Mouse (Mus musculus): ENCODE measurements around the gene Slitrk5. TPM values are rescaled to one million over a fixed set of nuclear protein-coding genes. Genes with fewer than 3 reads are reported as not detected.

Gene Slitrk5
- polyA plus RNA-seq, 1 experiment from 2014 or later, result 12.2 TPM

DNA sequence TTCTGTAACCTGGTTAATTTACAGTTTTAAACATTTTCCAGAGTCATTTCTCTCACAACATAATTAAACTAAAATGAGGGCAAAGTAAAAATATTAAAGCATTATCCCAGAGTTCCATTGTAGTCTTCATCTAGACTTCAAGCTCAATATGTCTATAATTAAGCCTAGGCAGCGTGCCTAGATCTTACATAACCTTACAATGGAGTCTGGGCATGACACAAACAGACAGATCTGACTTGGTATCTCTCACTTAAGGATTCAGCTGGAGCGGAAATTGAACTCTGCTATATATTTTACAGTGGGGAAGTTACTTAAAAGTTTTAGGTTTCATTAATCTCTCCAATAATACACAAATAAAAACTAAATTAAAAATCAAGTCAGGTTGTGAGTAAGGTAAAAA lies 54.9 kb downstream of the Slitrk5 start:
- no peaks in the 10 kb centered on the region for H3K36me3 ChIP-seq
- H3K4me3 ChIP-seq, result no peak overlapping the region
- H3K4me1 ChIP-seq, result no peaks in the 10 kb centered on the region
- H3K9me3 ChIP-seq, result no peaks in the 10 kb centered on the region
- no peaks in the 10 kb centered on the region for H3K27me3 ChIP-seq
- H3K27ac ChIP-seq, result no peak overlapping the region
- H3K4me2 ChIP-seq (replicated peaks), result no peak overlapping the region
- 63% methylated on average over 2 of the region's 2 CpGs for WGBS
- ATAC-seq (ENCODE audit: insufficient number of reproducible peaks, insufficient read depth, low FRiP score, low TSS enrichment), result no peak
- no peak overlapping the region for H3K9ac ChIP-seq
